Mouse (Mus musculus) small intestine, adult 2 months (tissue): ENCODE data around the gene Elobl. TPM values are rescaled to one million over a fixed set of nuclear protein-coding genes. Genes with fewer than 3 reads are reported as not detected.

Source experiments
- H3K27ac ChIP-seq: fragments of 200-500 bp; 2 replicates; pipeline ENCODE4 v1.5.1; 2012; ENCODE audit warnings: low read depth, low read length, control low read depth, inconsistent platforms; ENCODE audit not compliant: insufficient read depth
- H3K27me3 ChIP-seq: fragments of 200-500 bp; 2 replicates; pipeline ENCODE4 v1.6.1; 2012; ENCODE audit warnings: mild to moderate bottlenecking, moderate library complexity, low read length, inconsistent platforms; ENCODE audit not compliant: control insufficient read depth, insufficient read depth
- H3K36me3 ChIP-seq: fragments of 200-500 bp; 2 replicates; pipeline ENCODE4 v1.6.1; 2012; ENCODE audit warnings: mild to moderate bottlenecking, low read length, control low read depth, inconsistent platforms; ENCODE audit not compliant: control insufficient read depth, insufficient read depth
- H3K4me1 ChIP-seq: fragments of 200-500 bp; 2 replicates; pipeline ENCODE4 v1.6.1; 2012; ENCODE audit warnings: low read length, inconsistent platforms, mixed read lengths; ENCODE audit not compliant: control insufficient read depth, insufficient read depth, insufficient read length
- H3K4me3 ChIP-seq: fragments of 200-500 bp; 2 replicates; pipeline ENCODE4 v1.5.1; 2012; ENCODE audit warnings: low read depth, mild to moderate bottlenecking, control low read depth, inconsistent platforms, low read length, moderate library complexity
- CTCF ChIP-seq: fragments of 200-500 bp; IDR thresholded peaks from 2 replicates; pipeline ENCODE4 v1.5.1; 2012; ENCODE audit warnings: low read depth, mild to moderate bottlenecking, control low read depth, inconsistent platforms, low read length, moderate library complexity, mixed read lengths; ENCODE audit not compliant: insufficient replicate concordance, insufficient read length; ENCODE audit errors: extremely low read depth
- POLR2A ChIP-seq: fragments of 200-500 bp; IDR thresholded peaks from 2 replicates; pipeline ENCODE4 v1.6.1; 2012; ENCODE audit warnings: low read depth, mild to moderate bottlenecking, control low read depth, inconsistent platforms, low read length, moderate library complexity
- WGBS: fragments of 180-500 bp; shearing (Covaris S2); methylation state at CpG from one replicate; pipeline ENCODE4 v1.1.7; 2018; 5-methylcytosine and 5-hydroxymethylcytosine counted together
- polyA plus RNA-seq: library from polyadenylated mRNA; depleted of rRNA; stranded (reverse); fragments of >200 nt; gene quantifications from 2 replicates; pipeline ENCODE4 v1.2.3, GENCODE M21; 2012; rRNA removed

Elobl gene
- polyA plus RNA-seq, 1 experiment: 0.37 TPM

DNA sequence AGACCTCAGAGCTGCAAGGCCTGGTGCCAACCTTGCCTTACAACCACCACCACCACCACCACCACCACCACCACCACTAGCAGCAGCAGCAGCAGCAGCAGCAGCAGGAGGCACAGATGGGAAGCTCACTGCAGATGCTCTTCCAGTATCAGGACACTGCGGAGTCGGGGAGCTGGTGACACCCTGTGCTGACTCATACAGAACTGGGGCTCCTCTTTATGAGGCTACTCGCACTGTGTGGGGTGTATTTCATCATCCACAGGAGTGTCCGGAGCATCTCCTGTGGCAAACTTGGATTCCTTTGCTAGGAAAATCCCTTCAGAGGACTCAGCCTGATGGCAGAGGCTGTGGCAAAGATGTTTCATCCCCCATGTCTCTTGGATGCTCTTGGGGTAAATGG, 27.1 kb downstream of the Elobl start:
- H3K27ac ChIP-seq: no peak overlapping the region
- TF ChIP-seq POLR2A (no peak), CTCF (no peak)
- no peaks in the 10 kb centered on the region for H3K27me3 ChIP-seq
- peaks cover 26% of the 10 kb centered on the region for H3K36me3 ChIP-seq
- WGBS: 92% methylated on average over 4 of the region's 4 CpGs
- H3K4me1 ChIP-seq: no peaks in the 10 kb centered on the region
- no peak overlapping the region for H3K4me3 ChIP-seq

DNA sequence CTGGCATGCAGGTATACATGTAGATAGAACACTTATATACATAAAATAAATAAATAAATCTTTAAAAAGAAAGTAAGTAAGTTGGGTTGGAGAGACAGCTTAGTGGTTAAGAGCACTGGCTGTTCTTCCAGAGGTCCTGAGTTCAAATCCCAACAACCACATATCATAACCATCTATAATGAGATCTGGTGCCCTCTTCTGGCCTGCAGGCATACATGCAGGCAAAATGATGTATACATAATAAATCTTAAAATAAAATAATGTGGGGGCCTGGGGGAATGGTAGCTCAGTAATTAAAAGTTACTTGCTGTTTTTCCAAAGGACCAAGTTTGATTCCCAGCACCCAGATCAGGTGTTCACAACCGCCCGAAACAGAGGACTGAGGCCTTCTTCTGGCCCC, 28.0 kb downstream of the Elobl start:
- H3K27ac ChIP-seq: no peak overlapping the region
- H3K36me3 ChIP-seq: peaks cover 26% of the 10 kb centered on the region
- H3K4me1 ChIP-seq: no peaks in the 10 kb centered on the region
- TF ChIP-seq POLR2A: no peak
- H3K27me3 ChIP-seq: no peaks in the 10 kb centered on the region
- 96% methylated on average over 2 of the region's 2 CpGs for WGBS
- no peak overlapping the region for H3K4me3 ChIP-seq

DNA sequence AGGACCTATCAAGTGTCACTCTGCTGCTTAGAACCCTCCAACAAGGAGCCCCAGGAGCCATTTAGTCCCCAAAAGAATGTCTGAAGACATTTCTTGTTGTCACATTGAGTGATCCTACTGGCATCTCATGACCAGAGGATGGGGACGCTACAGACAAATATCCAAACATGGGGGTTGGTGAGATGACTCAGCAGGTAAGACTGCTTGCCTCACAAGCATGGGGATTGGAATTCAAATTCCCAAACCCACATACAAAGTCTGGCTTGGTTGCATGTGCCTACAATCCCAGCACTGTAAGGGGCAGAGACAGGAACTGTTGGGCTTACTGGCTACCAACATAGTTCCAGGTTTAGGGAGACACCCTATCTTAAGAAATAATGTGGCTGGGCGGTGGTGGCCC, 28.8 kb downstream of the Elobl start:
- WGBS: 92% methylated on average over 2 of the region's 2 CpGs
- peaks cover 31% of the 10 kb centered on the region for H3K36me3 ChIP-seq

GRCm38 (mm10) chr11:88934089-88935000, 32.4 kb downstream of the Elobl start:
- Histone ChIP-seq H3K4me1 (no peaks in the 10 kb centered on the region), H3K4me3 (no peak overlapping the region), H3K27me3 (no peaks in the 10 kb centered on the region), H3K36me3 (peaks cover 35% of the 10 kb centered on the region), H3K27ac (no peak overlapping the region)
- WGBS: 92% methylated on average over 19 of the region's 19 CpGs
- TF ChIP-seq CTCF: no peak
- TF ChIP-seq POLR2A: no peak

More for the DNA sequence above, 28.8 kb downstream of the Elobl start:
- no peaks in the 10 kb centered on the region for H3K27me3 ChIP-seq
- H3K27ac ChIP-seq: no peak overlapping the region
- no peak overlapping the region for H3K4me3 ChIP-seq
- H3K4me1 ChIP-seq: no peaks in the 10 kb centered on the region
- TF ChIP-seq CTCF (no peak), POLR2A (no peak)

DNA sequence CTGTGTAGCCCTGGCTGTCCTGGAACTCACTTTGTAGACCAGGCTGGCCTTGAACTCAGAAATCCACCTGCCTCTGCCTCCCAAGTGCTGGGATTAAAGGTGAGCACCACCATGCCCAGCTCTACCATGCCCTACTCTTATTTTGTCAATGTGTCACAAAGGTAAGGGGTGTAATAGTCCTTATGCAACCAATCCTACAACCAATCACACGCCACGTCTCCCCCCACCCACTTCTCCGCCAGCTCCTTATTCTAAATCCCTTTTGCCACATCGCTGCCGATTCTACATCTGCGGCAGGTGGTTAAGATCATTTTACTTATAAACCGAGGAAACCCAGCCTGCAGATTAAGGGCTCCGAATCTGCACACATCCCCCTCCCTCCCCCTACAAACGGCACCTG, 33.7 kb downstream of the Elobl start:
- peaks cover 46% of the 10 kb centered on the region for H3K36me3 ChIP-seq
- WGBS: 95% methylated on average over 9 of the region's 9 CpGs

DNA sequence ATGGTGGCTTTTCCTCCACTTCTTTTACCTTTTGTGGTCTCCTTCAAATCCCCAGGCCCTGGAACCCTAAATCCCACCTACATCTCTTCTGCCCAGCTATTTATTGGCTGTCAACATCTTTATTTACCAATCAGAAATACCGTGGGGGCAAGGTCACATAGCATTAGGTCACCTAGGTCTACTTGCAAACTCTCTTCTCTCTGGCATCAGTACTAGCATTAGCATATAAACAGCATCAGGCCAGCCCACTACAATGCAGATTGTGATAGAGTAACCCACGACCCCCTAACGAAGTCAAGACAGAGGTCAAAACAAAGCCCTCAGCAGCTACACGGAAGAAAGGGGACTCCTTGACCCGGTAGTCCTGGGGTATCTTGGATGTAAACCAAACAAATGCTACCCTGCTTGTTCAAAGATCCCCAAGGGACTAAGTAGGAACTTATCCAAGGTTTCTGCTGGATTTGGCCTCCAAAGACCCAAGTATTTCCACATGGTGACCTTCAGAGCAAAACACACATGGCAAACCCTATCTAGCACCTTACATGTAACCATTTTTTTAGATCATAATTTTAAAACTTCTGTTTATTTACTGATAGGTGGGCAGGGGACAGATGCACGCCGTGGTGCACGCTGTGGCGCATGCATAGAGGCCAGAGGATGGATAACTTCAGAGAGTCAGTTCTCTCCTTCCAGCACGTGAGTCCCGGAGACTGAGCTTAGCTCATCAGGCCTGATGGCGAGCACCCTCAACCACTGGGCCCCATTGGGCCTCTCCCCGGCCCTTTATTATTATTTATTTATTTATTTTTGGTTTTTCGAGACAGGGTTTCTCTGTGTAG, 34.8 kb downstream of the Elobl start:
- no peak for TF ChIP-seq POLR2A
- no peak for TF ChIP-seq CTCF
- peaks cover 52% of the 10 kb centered on the region for H3K36me3 ChIP-seq

More for the DNA sequence above, 33.7 kb downstream of the Elobl start:
- Histone ChIP-seq H3K27ac (no peak overlapping the region), H3K27me3 (no peaks in the 10 kb centered on the region), H3K4me1 (no peaks in the 10 kb centered on the region), H3K4me3 (no peak overlapping the region)
- TF ChIP-seq CTCF (no peak), POLR2A (no peak)

GRCm38 (mm10) chr11:88926566-88926965, 40.2 kb downstream of the Elobl start:
- peaks cover 32% of the 10 kb centered on the region for H3K36me3 ChIP-seq
- no peaks in the 10 kb centered on the region for H3K4me1 ChIP-seq
- no peaks in the 10 kb centered on the region for H3K27me3 ChIP-seq
- no peak overlapping the region for H3K4me3 ChIP-seq
- H3K27ac ChIP-seq: no peak overlapping the region
- WGBS: 88% methylated on average over 5 of the region's 5 CpGs
- TF ChIP-seq CTCF (no peak), POLR2A (no peak)

More for the DNA sequence above, 34.8 kb downstream of the Elobl start:
- no peaks in the 10 kb centered on the region for H3K27me3 ChIP-seq
- H3K27ac ChIP-seq: no peak overlapping the region
- WGBS: 91% methylated on average over 14 of the region's 14 CpGs
- no peak overlapping the region for H3K4me3 ChIP-seq
- H3K4me1 ChIP-seq: no peaks in the 10 kb centered on the region

Other genes starting within 250 kb of the Elobl start
- 5.1 and 8.8 TPM in 2 replicates for gene Msi2, start 248.4 kb downstream of the Elobl start, polyA plus RNA-seq
- 17.2 and 23.9 TPM in 2 replicates for gene Akap1, start 102.3 kb downstream of the Elobl start, polyA plus RNA-seq
- 4.7 and 31.1 TPM in 2 replicates for gene Scpep1, start 11.5 kb downstream of the Elobl start, polyA plus RNA-seq
- 1.1 and 1.4 TPM in 2 replicates for gene Coil, start 3.3 kb upstream of the Elobl start, polyA plus RNA-seq
- 57.2 and 129 TPM in 2 replicates for gene Trim25, start 32.4 kb upstream of the Elobl start, polyA plus RNA-seq
- 2.1 and 3.2 TPM in 2 replicates for gene Dgke, start 99.9 kb upstream of the Elobl start, polyA plus RNA-seq
- not detected in 2 replicates for gene Gm525, start 106.9 kb upstream of the Elobl start, polyA plus RNA-seq